Mouse (Mus musculus): ENCODE measurements at regions not wholly inside any gene's neighbourhood (a gene's known extent, or its start where the extent isn't known, plus 50 kb on each side); places are given as distances from the start of the nearest gene placed in this dataset.

- TF ChIP-seq CTCF (IDR thresholded peaks at IDR 0.05; ENCODE audit: low read depth): no peak
- no peak for TF ChIP-seq EP300 (IDR thresholded peaks at IDR 0.05; ENCODE audit: low read depth)
- Histone ChIP-seq H3K4me2 (ENCODE audit: low read depth, low read length) (no peak overlapping the region), H3K27ac (ENCODE audit: low read depth) (no peak overlapping the region), H3K27me3 (ENCODE audit: insufficient read depth, low read length) (no peaks in the 10 kb centered on the region), H3K4me1 (ENCODE audit: insufficient read depth) (no peaks in the 10 kb centered on the region; the same call in 1 of the 2 replicates), H3K36me3 (replicated peaks; ENCODE audit: insufficient read depth, low read length) (no peaks in the 10 kb centered on the region), H3K9me3 (ENCODE audit: low read length) (no peaks in the 10 kb centered on the region), H3K9ac (replicated peaks) (no peak overlapping the region), H3K4me3 (ENCODE audit: low read depth, low read length) (no peak overlapping the region)
- no peak for ATAC-seq
- DNase-seq: no peak
- WGBS (ENCODE audit: insufficient replicate concordance): 79% methylated on average over 6 of the region's 6 CpGs
Measured at GRCm38 (mm10) chr9:67610696-67611095, 51.2 kb upstream of the Tln2 start.

GRCm38 (mm10) chr9:67611676-67612075 lies 52.2 kb upstream of the Tln2 start:
- H3K27ac ChIP-seq (ENCODE audit: low read depth): no peak overlapping the region
- H3K27me3 ChIP-seq (ENCODE audit: insufficient read depth, low read length): no peaks in the 10 kb centered on the region
- TF ChIP-seq EP300 (IDR thresholded peaks at IDR 0.05; ENCODE audit: low read depth): no peak
- no peak overlapping the region for H3K4me2 ChIP-seq (ENCODE audit: low read depth, low read length)
- no peaks in the 10 kb centered on the region for H3K4me1 ChIP-seq (ENCODE audit: insufficient read depth)
- ATAC-seq: no peak
- 67% methylated on average over 6 of the region's 6 CpGs for WGBS (ENCODE audit: insufficient replicate concordance)
- DNase-seq: no peak
- H3K9me3 ChIP-seq (ENCODE audit: low read length): no peaks in the 10 kb centered on the region
- no peak overlapping the region for H3K4me3 ChIP-seq (ENCODE audit: low read depth, low read length)
- H3K36me3 ChIP-seq (replicated peaks; ENCODE audit: insufficient read depth, low read length): no peaks in the 10 kb centered on the region
- H3K9ac ChIP-seq (replicated peaks): no peak overlapping the region

GRCm38 (mm10) chr9:67612101-67612500 lies 52.6 kb upstream of the Tln2 start:
- no peak overlapping the region for H3K27ac ChIP-seq (ENCODE audit: low read depth)
- H3K36me3 ChIP-seq (replicated peaks; ENCODE audit: insufficient read depth, low read length): no peaks in the 10 kb centered on the region
- no peak overlapping the region for H3K9ac ChIP-seq (replicated peaks)
- no peak for ATAC-seq
- no peak for TF ChIP-seq CTCF (IDR thresholded peaks at IDR 0.05; ENCODE audit: low read depth)
- no peak for TF ChIP-seq EP300 (IDR thresholded peaks at IDR 0.05; ENCODE audit: low read depth)
- H3K4me2 ChIP-seq (ENCODE audit: low read depth, low read length): no peak overlapping the region
- no peaks in the 10 kb centered on the region for H3K9me3 ChIP-seq (ENCODE audit: low read length)
- 73% methylated on average over 2 of the region's 2 CpGs for WGBS (ENCODE audit: insufficient replicate concordance)
- no peaks in the 10 kb centered on the region for H3K4me1 ChIP-seq (ENCODE audit: insufficient read depth)
- no peak overlapping the region for H3K4me3 ChIP-seq (ENCODE audit: low read depth, low read length)
- no peak for DNase-seq
- H3K27me3 ChIP-seq (ENCODE audit: insufficient read depth, low read length): no peaks in the 10 kb centered on the region

GRCm38 (mm10) chr9:67614068-67614727 lies 54.7 kb upstream of the Tln2 start:
- TF ChIP-seq CTCF (IDR thresholded peaks at IDR 0.05; ENCODE audit: low read depth): no peak
- TF ChIP-seq EP300 (IDR thresholded peaks at IDR 0.05; ENCODE audit: low read depth): no peak
- H3K27me3 ChIP-seq (ENCODE audit: insufficient read depth, low read length): no peaks in the 10 kb centered on the region
- no peaks in the 10 kb centered on the region for H3K36me3 ChIP-seq (replicated peaks; ENCODE audit: insufficient read depth, low read length)
- DNase-seq: no peak
- H3K9ac ChIP-seq (replicated peaks): no peak overlapping the region
- H3K9me3 ChIP-seq (ENCODE audit: low read length): no peaks in the 10 kb centered on the region
- no peak overlapping the region for H3K4me3 ChIP-seq (ENCODE audit: low read depth, low read length)
- no peak overlapping the region for H3K4me2 ChIP-seq (ENCODE audit: low read depth, low read length)
- ATAC-seq: no peak
- 87% methylated on average over 2 of the region's 2 CpGs for WGBS (ENCODE audit: insufficient replicate concordance)
- no peaks in the 10 kb centered on the region for H3K4me1 ChIP-seq (ENCODE audit: insufficient read depth)
- H3K27ac ChIP-seq (ENCODE audit: low read depth): no peak overlapping the region

GRCm38 (mm10) chr9:67616207-67616606 lies 56.7 kb upstream of the Tln2 start:
- no peaks in the 10 kb centered on the region for H3K36me3 ChIP-seq (replicated peaks; ENCODE audit: insufficient read depth, low read length)
- no peaks in the 10 kb centered on the region for H3K4me1 ChIP-seq (ENCODE audit: insufficient read depth)
- no peaks in the 10 kb centered on the region for H3K9me3 ChIP-seq (ENCODE audit: low read length)
- no peak overlapping the region for H3K4me2 ChIP-seq (ENCODE audit: low read depth, low read length)
- no peak overlapping the region for H3K27ac ChIP-seq (ENCODE audit: low read depth)
- H3K9ac ChIP-seq (replicated peaks): no peak overlapping the region
- WGBS (ENCODE audit: insufficient replicate concordance): 67% methylated on average over 2 of the region's 2 CpGs
- no peaks in the 10 kb centered on the region for H3K27me3 ChIP-seq (ENCODE audit: insufficient read depth, low read length)
- ATAC-seq: no peak
- H3K4me3 ChIP-seq (ENCODE audit: low read depth, low read length): no peak overlapping the region
- no peak for DNase-seq
- TF ChIP-seq CTCF (IDR thresholded peaks at IDR 0.05; ENCODE audit: low read depth) (no peak), EP300 (IDR thresholded peaks at IDR 0.05; ENCODE audit: low read depth) (no peak)

GRCm38 (mm10) chr9:67617341-67618217 lies 58.1 kb upstream of the Tln2 start:
- DNase-seq (no peak), ATAC-seq (no peak)
- H3K4me1 ChIP-seq (ENCODE audit: insufficient read depth): no peaks in the 10 kb centered on the region
- no peak for TF ChIP-seq CTCF (IDR thresholded peaks at IDR 0.05; ENCODE audit: low read depth)
- no peak for TF ChIP-seq EP300 (IDR thresholded peaks at IDR 0.05; ENCODE audit: low read depth)
- H3K4me3 ChIP-seq (ENCODE audit: low read depth, low read length): no peak overlapping the region
- H3K27ac ChIP-seq (ENCODE audit: low read depth): no peak overlapping the region
- no peak overlapping the region for H3K9ac ChIP-seq (replicated peaks)
- 61% methylated on average over 14 of the region's 14 CpGs for WGBS (ENCODE audit: insufficient replicate concordance)
- no peaks in the 10 kb centered on the region for H3K36me3 ChIP-seq (replicated peaks; ENCODE audit: insufficient read depth, low read length)
- H3K4me2 ChIP-seq (ENCODE audit: low read depth, low read length): no peak overlapping the region
- no peaks in the 10 kb centered on the region for H3K27me3 ChIP-seq (ENCODE audit: insufficient read depth, low read length)
- no peaks in the 10 kb centered on the region for H3K9me3 ChIP-seq (ENCODE audit: low read length)

All from liver, postnatal 0 days (tissue).